Mouse (Mus musculus): ENCODE results near the gene Apoc3.

GRCm38 (mm10) chr9:46186387-46186786, 49.0 kb downstream of the Apoc3 start:
- no peak for TF ChIP-seq POLR2A (IDR thresholded peaks at IDR 0.05; ENCODE audit: borderline replicate concordance, extremely low read depth, low read depth, low read length)
- no peak for TF ChIP-seq CTCF (IDR thresholded peaks at IDR 0.05; ENCODE audit: insufficient read depth, low read length)

All from lung, adult 2 months (tissue).